Mouse (Mus musculus) colon, adult 2 months (tissue): ENCODE data around the gene Ubn2. TPM values are rescaled to one million over a fixed set of nuclear protein-coding genes. Genes with fewer than 3 reads are reported as not detected.

Experiments
- polyA plus RNA-seq: library from polyadenylated mRNA; depleted of rRNA; stranded (reverse); fragments of >200 nt; gene quantifications from 2 replicates; pipeline ENCODE4 v1.2.3, GENCODE M21; 2012; rRNA removed

Ubn2 gene
- 4.0 and 4.3 TPM in 2 replicates for polyA plus RNA-seq

DNA sequence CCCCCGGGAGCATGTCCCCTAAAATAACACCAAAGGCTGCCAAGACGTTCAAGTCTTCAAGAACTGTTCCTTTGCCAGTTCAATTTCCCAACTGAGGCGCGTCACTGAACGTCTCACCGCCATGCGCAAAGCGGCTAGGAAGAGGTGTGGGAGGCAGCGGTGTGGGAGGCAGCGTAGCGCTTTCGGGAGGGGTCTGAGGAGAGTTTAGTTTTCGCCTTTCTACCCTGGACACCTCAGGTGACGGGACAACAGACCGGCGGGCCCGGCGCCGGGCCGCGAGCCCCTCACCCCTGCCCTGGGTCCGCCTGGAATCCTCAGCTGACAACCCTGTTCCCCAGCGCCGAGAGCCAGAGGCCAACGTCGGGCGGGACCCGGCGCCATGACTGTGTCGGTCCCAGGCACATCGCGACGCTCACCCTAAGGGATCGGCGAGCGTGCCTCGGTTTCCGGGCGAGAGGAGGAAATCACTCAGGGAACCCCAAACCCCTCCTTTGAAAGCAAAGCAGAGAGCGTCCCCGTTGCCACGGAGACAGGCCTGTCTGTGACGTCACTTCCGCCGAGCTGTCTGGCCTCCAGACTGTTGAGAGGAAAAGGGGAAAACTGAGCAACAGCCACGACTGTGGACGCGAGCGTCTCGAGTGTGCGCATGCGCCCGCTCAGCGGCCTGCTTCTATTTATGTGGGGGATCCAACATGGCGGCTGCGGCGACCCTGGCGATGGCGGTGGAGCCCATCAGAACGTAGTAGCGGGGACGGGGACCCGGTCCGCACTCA lies at the start of gene Ubn2:
Gene Ubn2 (plus strand): TSS at position 690 of the 773 bp plus-strand sequence.

DNA sequence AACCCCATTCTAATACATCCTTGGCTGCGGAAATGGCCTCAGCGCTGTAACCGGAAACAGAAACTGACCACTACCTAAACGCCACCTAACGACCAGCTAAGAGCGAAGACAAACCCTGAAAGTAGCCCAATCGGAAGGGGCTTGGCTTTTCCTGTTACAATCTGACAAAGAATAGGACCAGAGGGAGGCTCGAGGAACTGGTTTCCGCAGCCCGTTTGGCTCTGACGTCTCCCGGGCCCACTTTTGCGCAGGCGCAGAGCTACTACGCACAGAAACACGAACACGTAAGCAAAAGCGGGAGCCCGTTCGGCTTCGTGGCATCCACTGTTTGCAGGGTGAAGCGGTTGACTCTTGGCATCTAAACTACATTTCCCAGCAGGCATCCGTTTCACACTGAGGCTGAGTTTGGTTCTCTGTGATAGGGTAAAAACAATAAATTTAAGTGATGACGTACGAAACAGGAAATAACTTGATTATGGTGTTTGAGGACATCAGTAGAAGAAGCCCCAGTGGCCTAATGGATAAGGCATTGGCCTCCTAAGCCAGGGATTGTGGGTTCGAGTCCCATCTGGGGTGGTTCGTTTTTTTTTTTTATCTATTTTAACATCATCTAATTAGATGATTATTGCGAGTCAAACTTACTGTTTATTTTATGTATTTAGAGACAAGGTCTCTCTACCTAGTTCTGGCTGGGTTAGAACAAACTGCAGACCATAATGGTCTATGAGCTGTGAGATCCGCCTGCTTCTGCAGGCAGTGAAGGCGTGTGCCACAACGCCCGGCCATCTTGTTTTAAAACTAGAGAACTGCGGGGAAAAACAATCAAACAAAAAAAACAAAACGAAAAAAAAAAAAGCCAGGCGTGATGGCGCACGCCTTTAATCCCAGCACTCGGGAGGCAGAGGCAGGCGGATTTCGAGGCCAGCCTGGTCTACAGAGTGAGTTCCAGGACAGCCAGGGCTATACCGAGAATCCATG lies 100.0 kb downstream of the Ubn2 start, which contains the start of gene Fmc1:
Gene Fmc1 (plus strand): TSS at position 75 of the 978 bp plus-strand sequence.

DNA sequence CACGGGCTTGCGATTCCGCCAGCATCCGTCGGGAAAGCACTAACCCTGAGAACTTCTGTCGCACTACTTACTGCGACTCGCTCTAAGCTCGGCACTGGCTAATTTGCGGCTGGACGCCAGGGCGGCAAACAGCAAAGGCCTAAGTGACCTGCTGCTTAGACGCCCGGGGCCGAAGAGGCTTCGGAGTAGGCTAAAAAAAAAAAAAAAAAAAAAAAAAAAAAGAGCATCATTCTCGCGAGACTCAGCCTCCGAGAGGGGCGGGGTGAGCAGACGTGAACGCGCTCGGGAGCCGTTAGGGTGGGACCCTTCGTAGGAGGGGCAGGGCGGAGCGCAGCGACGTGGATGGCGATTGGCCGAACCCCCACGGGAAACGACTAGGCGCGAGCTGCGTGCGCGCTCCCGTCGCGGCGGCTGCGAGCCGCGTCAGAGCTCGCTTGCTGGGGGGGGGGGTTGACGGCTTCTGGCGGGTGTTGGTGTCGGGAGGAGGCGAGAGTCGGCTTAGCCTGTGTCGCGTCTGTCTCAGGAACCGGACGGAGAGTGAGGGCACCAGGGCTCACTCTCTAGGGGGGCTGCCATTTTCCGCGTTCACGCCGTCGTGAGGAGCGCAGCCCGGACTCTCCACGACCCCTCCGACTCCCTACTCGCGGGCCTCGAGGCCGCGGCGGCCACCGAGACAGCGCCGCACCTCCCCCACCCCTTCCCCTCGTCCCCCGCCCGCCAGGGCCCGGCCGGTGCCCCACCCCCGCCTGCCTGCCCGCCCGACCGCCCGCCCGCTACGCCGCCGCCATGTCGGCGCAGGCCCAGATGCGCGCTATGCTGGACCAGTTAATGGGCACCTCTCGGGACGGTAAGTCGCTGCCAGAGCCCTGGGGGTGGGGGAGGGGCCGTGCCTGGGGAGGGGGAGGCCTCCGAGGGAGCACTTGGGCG lies 117.6 kb downstream of the Ubn2 start, which contains the start of gene Luc7l2:
Gene Luc7l2 (plus strand): TSS at position 273 of the 927 bp plus-strand sequence.

Other genes with a start within 250 kb of the Ubn2 start
- gene D630045J12Rik, start 179.9 kb upstream of the Ubn2 start, polyA plus RNA-seq, result 1.5 TPM in 2 replicates
- gene Zc3hav1l, start 134.7 kb upstream of the Ubn2 start, polyA plus RNA-seq, result 1.4 and 1.9 TPM in 2 replicates
- 24.5 and 26.5 TPM in 2 replicates for gene Zc3hav1, start 79.3 kb upstream of the Ubn2 start, polyA plus RNA-seq
- 0.36 and 0.43 TPM in 2 replicates for gene Ttc26, start 52.5 kb upstream of the Ubn2 start, polyA plus RNA-seq
- gene Fmc1, start 99.6 kb downstream of the Ubn2 start, polyA plus RNA-seq, result 305 and 420 TPM in 2 replicates
- gene Luc7l2, start 117.4 kb downstream of the Ubn2 start, polyA plus RNA-seq, result 17.4 and 19.3 TPM in 2 replicates
- 1.0 and 1.2 TPM in 2 replicates for gene Klrg2, start 203.3 kb downstream of the Ubn2 start, polyA plus RNA-seq
- 0.52 TPM in 2 replicates for gene Clec2l, start 229.1 kb downstream of the Ubn2 start, polyA plus RNA-seq